Mouse (Mus musculus) right cerebral cortex, adult 18-20 months (tissue): ENCODE measurements at regions not wholly inside any gene's neighbourhood (a gene's known extent, or its start where the extent isn't known, plus 50 kb on each side); places are given as distances from the start of the nearest gene placed in this dataset.
"Not testable (repeated sequence)": the region's sequence is repeated elsewhere in the genome, so short reads cannot be mapped to it uniquely, and the experiment has no call there.

Source experiments
- DNase-seq: peaks from one replicate; pipeline ENCODE4 v3.0.0; 2022; ENCODE audit warnings: mixed read lengths

DNA sequence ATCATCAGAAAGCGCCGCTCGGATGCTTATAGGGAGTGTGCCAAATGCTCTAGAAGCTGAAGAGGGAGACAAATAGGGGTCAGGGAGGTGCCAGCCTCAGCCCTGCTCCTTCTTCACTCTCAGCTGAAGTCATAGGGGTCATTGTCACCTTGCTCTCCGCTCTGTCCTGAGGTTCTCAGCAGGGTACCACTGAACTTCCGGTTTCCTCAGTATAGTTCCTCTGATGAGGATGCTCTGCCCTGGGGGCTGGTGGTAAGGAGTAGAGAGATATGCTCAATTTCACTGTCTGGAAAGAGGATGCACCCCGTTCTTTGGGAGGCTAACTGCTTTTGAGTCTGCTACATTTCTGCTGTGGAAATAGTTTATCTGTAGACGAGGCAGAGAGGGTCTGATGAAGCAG, 211.4 kb downstream of the Zfp619 start:
- DNase-seq: no peak

- DNase-seq: no peak
Observed at GRCm38 (mm10) chr7:39729723-39730122, 212.2 kb downstream of the Zfp619 start.

DNA sequence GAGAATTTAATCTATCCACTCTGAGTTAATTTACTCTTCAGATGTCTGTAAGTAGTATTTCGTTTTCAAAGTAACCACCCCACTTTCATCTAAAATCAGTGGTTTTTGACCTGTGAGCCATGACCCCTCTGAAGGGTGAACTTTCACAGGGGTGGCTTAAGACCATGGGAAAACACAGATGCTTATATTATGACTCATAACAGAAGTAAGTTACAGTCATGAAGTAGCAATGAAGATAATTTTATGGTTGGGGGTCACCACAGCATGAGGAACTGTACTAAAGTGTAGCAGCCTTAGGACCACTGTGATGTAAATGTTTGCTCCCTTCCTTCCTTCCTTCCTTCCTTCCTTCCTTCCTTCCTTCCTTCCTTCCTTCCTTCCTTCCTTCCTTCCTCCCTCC, 215.2 kb downstream of the Zfp619 start:
- no peak for DNase-seq

GRCm38 (mm10) chr7:39748395-39748794, 230.8 kb downstream of the Zfp619 start:
- DNase-seq: not testable (repeated sequence)

DNA sequence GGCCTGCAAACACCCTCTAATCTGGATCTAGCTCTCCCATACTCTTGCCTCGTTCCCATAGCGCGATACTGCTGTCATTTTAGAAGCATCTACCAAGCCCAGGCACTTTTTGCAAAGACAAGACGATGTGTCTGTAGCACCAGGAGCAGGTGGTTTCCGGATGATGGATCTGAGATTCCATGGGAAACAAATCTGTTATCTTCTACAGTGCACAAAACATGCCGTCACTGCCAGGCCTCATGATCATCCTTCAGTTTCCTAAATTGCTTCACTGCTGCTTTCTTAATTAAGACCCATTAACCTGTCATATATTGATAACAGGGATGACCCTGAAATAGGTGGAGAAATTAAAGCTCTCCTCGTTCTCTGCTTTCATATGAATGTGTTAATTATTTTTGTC, 232.9 kb downstream of the Zfp619 start:
- DNase-seq: no peak

DNA sequence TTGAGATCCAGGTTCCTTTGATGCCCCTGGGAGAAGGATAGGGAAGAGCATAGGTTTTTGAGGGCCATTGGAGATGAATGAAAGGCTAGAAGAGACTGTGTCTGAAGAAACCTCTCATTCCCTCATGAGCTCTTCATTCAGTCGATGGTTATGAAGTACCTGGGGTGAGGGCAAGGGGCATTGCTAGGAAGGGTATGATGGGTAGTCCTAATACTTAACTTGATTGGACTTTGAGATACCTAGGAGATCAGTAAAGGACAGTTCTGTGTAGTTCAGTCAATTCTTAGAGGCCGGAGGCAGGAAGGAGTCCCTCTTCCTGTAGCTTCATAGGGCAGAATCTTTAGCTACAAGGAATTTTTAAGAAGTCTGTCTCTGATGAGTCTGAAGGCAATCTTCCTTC, 246.8 kb downstream of the Zfp619 start:
- DNase-seq: no peak

GRCm38 (mm10) chr7:39765094-39765493, 247.5 kb downstream of the Zfp619 start:
- no peak for DNase-seq

- DNase-seq: no peak
Observed at GRCm38 (mm10) chr7:39773291-39773690, 255.7 kb downstream of the Zfp619 start.

- DNase-seq: peak; percentile 6
Observed at GRCm38 (mm10) chr7:39789321-39789720, 271.8 kb downstream of the Zfp619 start.

GRCm38 (mm10) chr7:39789880-39790279, 272.3 kb downstream of the Zfp619 start:
- no peak for DNase-seq

- peak; percentile 7 for DNase-seq
Observed at GRCm38 (mm10) chr7:39794751-39795150, 277.2 kb downstream of the Zfp619 start.

DNA sequence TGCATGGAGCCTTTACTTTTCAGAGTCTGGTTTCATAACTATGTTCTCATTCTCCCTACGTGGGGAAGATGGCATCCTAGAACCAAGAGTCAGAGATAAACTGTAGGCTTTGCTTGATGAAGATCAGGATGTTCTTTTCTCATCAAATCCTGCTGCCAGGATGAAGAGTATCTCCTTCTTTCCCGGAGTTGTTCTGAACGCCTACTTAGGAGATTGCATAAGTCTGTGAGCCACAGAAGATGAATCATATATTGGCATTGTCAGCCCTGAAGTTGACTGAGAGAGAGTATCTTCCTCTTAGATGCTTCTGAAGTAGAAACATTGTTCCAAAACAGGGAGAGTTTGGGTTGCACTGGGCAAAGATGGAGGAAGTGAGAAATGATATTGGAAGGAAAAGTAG, 286.7 kb downstream of the Zfp619 start:
- DNase-seq: peak; percentile 65

DNA sequence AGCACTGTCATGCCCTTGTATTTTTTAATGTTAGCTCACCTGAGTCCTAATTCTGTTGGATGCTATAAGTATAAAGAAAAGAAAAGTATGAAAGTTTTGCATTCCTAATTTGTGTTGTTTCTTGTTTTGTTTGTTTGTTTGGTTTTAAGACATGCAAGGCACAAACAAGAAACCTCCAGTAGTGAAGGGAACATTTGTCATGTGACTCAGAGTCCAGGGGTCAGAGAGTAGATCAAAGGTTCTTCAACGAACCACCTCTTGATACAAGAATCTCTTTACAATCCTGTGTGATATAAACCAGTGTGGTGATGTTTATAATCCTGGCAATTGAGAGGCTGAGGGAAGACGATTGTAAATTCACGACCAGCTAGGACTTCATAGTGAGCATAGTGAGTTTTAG, 300.5 kb downstream of the Zfp619 start:
- no peak for DNase-seq

GRCm38 (mm10) chr7:39822550-39823178, 305.1 kb downstream of the Zfp619 start:
- DNase-seq: no peak

- DNase-seq: no peak
Observed at GRCm38 (mm10) chr7:39828378-39828777, 310.8 kb downstream of the Zfp619 start.

- DNase-seq: no peak
Observed at GRCm38 (mm10) chr7:39830831-39831230, 313.3 kb downstream of the Zfp619 start.

- DNase-seq: no peak
Observed at GRCm38 (mm10) chr7:39841988-39842387, 324.4 kb downstream of the Zfp619 start.

GRCm38 (mm10) chr7:39847914-39848782, 330.6 kb downstream of the Zfp619 start:
- peak; percentile 68 for DNase-seq

DNA sequence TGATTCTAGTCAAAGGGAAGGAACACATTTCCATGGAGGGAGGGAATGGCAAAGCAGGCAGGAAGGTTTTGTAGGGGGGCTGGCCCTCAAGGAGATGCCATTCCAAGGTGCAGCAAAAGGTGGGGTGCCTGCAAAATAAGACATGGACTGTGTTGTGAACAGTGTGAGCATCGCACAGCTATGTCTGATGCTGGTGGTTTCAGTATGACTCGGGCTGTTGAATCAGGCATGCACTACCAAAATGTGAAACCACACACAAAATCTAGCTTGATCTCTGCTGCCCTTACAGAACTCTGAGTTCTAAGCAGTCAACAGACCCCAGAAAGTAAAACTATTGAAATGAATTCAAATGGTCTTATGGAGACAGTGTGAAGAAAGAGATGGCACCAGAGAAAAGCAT, 339.7 kb downstream of the Zfp619 start:
- DNase-seq: no peak

DNA sequence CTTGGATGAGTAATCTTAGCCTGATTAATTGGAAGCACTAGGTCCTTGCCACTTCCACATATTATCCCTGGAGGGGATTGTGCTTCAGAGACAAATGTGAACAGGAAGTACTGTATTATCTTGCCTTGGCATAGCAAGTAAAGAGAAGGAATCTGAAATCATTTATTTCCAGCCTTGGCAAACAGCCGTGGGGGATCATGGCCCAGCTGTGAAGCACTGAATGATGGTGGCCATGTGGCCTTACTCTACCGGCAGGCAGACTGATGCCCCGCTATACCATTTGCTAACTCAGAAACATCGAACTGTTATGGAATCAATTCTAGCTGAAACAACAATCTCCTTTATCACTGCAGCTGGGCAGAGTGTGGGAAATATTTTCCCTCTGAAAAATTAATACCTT, 345.3 kb downstream of the Zfp619 start:
- DNase-seq: no peak

GRCm38 (mm10) chr7:39864130-39864529, 346.6 kb downstream of the Zfp619 start:
- DNase-seq: no peak

DNA sequence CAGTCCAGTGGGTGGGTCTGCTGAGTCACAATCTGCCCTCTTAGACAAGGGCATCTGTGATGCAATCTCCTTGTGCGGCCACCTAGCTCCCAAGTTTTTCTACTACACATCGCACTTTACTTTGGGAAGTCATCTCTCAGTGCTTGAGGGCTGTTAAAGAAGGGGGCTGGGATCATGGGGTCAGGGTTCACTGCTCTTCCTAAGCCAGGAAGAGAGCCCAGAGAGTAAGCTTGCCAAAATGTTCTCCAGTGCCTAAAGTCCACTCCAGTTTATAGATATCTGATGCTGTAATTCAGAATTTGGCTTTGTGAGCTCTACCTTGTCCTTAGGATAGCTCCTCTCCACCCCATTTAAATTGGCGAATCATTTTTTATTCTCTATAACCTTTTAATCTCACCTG, 347.2 kb downstream of the Zfp619 start:
- no peak for DNase-seq

GRCm38 (mm10) chr7:39866674-39867428, 349.3 kb downstream of the Zfp619 start:
- DNase-seq: no peak

DNA sequence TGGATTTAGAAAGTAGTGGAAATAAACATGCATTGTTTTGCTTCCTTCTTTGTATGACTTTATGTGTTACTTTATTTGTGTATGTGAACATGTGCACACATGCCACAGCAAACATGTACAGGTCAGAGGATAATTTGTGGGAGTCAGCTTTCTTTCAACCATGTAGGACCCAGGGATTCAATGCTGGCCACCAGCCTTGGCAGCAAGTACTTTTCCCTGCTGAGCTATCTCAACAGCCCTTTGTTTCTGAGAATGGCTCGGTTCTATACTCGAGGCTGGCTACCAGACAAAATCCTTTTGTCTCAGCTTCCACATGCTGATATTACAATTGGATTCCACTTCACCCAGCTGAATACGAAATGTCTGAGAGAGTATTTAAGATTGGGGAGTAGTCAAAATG, 349.9 kb downstream of the Zfp619 start:
- peak; percentile 13 for DNase-seq
